Mouse (Mus musculus): ENCODE measurements around the gene Ccdc32. TPM values are rescaled to one million over a fixed set of nuclear protein-coding genes. Genes with fewer than 3 reads are reported as not detected.

Ccdc32 gene
- polyA plus RNA-seq, 1 experiment from 2014 or later, result 37.6 TPM

- Histone ChIP-seq H3K9ac (ENCODE audit: low read depth, low read length) (peak overlapping the region; percentile 56), H3K4me3 (ENCODE audit: low read length) (peak overlapping the region; percentile 40), H3K4me2 (ENCODE audit: low read depth, low read length) (peak overlapping the region; percentile 75), H3K27ac (ENCODE audit: low read length) (no peak overlapping the region), H3K27me3 (replicated peaks; ENCODE audit: control insufficient read depth, insufficient read depth, low read length) (peaks cover 16% of the 10 kb centered on the region), H3K4me1 (ENCODE audit: control insufficient read depth, insufficient read depth, low read length) (peaks cover 12% of the 10 kb centered on the region; the same call in 1 of the 2 replicates), H3K9me3 (ENCODE audit: control insufficient read depth, low read length) (no peaks in the 10 kb centered on the region), H3K36me3 (ENCODE audit: control insufficient read depth, insufficient read depth, low read length) (no peaks in the 10 kb centered on the region)
- ATAC-seq, result peak; percentile 71
- WGBS, result 1% methylated on average over 33 of the region's 33 CpGs
These were observed 56.4 kb downstream of the Ccdc32 start for GRCm38 (mm10) chr2:118972687-118973376.

GRCm38 (mm10) chr2:118972048-118972447 lies 57.1 kb downstream of the Ccdc32 start:
- Histone ChIP-seq H3K4me1 (ENCODE audit: control insufficient read depth, insufficient read depth, low read length) (peaks cover 12% of the 10 kb centered on the region; the same call in 1 of the 2 replicates), H3K36me3 (ENCODE audit: control insufficient read depth, insufficient read depth, low read length) (no peaks in the 10 kb centered on the region), H3K27me3 (replicated peaks; ENCODE audit: control insufficient read depth, insufficient read depth, low read length) (peaks cover 13% of the 10 kb centered on the region), H3K4me3 (ENCODE audit: low read length) (no peak overlapping the region), H3K9me3 (ENCODE audit: control insufficient read depth, low read length) (no peaks in the 10 kb centered on the region), H3K27ac (ENCODE audit: low read length) (no peak overlapping the region), H3K4me2 (ENCODE audit: low read depth, low read length) (no peak overlapping the region), H3K9ac (ENCODE audit: low read depth, low read length) (no peak overlapping the region)
- ATAC-seq, result no peak
- WGBS, result 76% methylated on average over 5 of the region's 5 CpGs

GRCm38 (mm10) chr2:118969585-118970147 lies 59.5 kb downstream of the Ccdc32 start:
- Histone ChIP-seq H3K36me3 (ENCODE audit: control insufficient read depth, insufficient read depth, low read length) (no peaks in the 10 kb centered on the region), H3K4me1 (ENCODE audit: control insufficient read depth, insufficient read depth, low read length) (no peaks in the 10 kb centered on the region), H3K4me2 (ENCODE audit: low read depth, low read length) (no peak overlapping the region), H3K27me3 (replicated peaks; ENCODE audit: control insufficient read depth, insufficient read depth, low read length) (0 out of 2 replicates have a peak, but pooled peaks cover 1% of the 10 kb centered on the region), H3K9me3 (ENCODE audit: control insufficient read depth, low read length) (no peaks in the 10 kb centered on the region), H3K4me3 (ENCODE audit: low read length) (no peak overlapping the region), H3K9ac (ENCODE audit: low read depth, low read length) (no peak overlapping the region), H3K27ac (ENCODE audit: low read length) (no peak overlapping the region)
- 73% methylated on average over 11 of the region's 11 CpGs for WGBS
- no peak for ATAC-seq

Other genes starting within 250 kb of the Ccdc32 start
- 2.2 and 2.3 TPM in 2 replicates for gene Disp2, start 249.7 kb downstream of the Ccdc32 start, polyA plus RNA-seq (2015; fragmentation: Nextera tagmentation; extraction: Ambion mirVana)
- 78.5 and 85.7 TPM in 2 replicates for gene Knstrn, start 215.4 kb downstream of the Ccdc32 start, polyA plus RNA-seq (2015; fragmentation: Nextera tagmentation; extraction: Ambion mirVana)
- gene Ivd, start 167.4 kb downstream of the Ccdc32 start, polyA plus RNA-seq (2015; fragmentation: Nextera tagmentation; extraction: Ambion mirVana), result 41.9 and 51.3 TPM in 2 replicates
- gene Bahd1, start 129.0 kb downstream of the Ccdc32 start, polyA plus RNA-seq (2015; fragmentation: Nextera tagmentation; extraction: Ambion mirVana), result 3.6 and 4.9 TPM in 2 replicates
- gene Chst14, start 102.9 kb downstream of the Ccdc32 start, polyA plus RNA-seq (2015; fragmentation: Nextera tagmentation; extraction: Ambion mirVana), result 16.1 and 16.6 TPM in 2 replicates
- 3.9 TPM in 2 replicates for gene Rpusd2, start 5.4 kb upstream of the Ccdc32 start, polyA plus RNA-seq (2015; fragmentation: Nextera tagmentation; extraction: Ambion mirVana)
- 28.3 and 37.8 TPM in 2 replicates for gene Knl1, start 17.7 kb upstream of the Ccdc32 start, polyA plus RNA-seq (2015; fragmentation: Nextera tagmentation; extraction: Ambion mirVana)
- 33.1 and 41.2 TPM in 2 replicates for gene Rad51, start 83.4 kb upstream of the Ccdc32 start, polyA plus RNA-seq (2015; fragmentation: Nextera tagmentation; extraction: Ambion mirVana)
- gene Rmdn3, start 127.6 kb upstream of the Ccdc32 start, polyA plus RNA-seq (2015; fragmentation: Nextera tagmentation; extraction: Ambion mirVana), result 63.9 and 73.2 TPM in 2 replicates
- gene Gchfr, start 138.4 kb upstream of the Ccdc32 start, polyA plus RNA-seq (2015; fragmentation: Nextera tagmentation; extraction: Ambion mirVana), result 41.2 and 51.9 TPM in 2 replicates
- 0.15 and 0.31 TPM in 2 replicates for gene Gm14137, start 145.1 kb upstream of the Ccdc32 start, polyA plus RNA-seq (2015; fragmentation: Nextera tagmentation; extraction: Ambion mirVana)
- gene Zfyve19, start 179.2 kb upstream of the Ccdc32 start, polyA plus RNA-seq (2015; fragmentation: Nextera tagmentation; extraction: Ambion mirVana), result 69.1 and 69.8 TPM in 2 replicates
- gene Dnajc17, start 179.4 kb upstream of the Ccdc32 start, polyA plus RNA-seq (2015; fragmentation: Nextera tagmentation; extraction: Ambion mirVana), result 10.3 and 14.9 TPM in 2 replicates
- 30.1 and 35.2 TPM in 2 replicates for gene Ppp1r14d, start 200.5 kb upstream of the Ccdc32 start, polyA plus RNA-seq (2015; fragmentation: Nextera tagmentation; extraction: Ambion mirVana)
- 114 and 132 TPM in 2 replicates for gene Spint1, start 208.0 kb upstream of the Ccdc32 start, polyA plus RNA-seq (2015; fragmentation: Nextera tagmentation; extraction: Ambion mirVana)
- 3.9 and 4.1 TPM in 2 replicates for gene Rhov, start 241.9 kb upstream of the Ccdc32 start, polyA plus RNA-seq (2015; fragmentation: Nextera tagmentation; extraction: Ambion mirVana)